Mouse (Mus musculus) midbrain, embryonic 12.5 days (tissue): Measurements from ENCODE around the gene Spock3. TPM values are rescaled to one million over a fixed set of nuclear protein-coding genes. Genes with fewer than 3 reads are reported as not detected.

Experiments
- ATAC-seq: fragments of 200-750 bp; cut with Nextera tagmentation; 2 replicates; pipeline ENCODE4 v1.8.0; 2017; ENCODE audit warnings: low read depth, moderate TSS enrichment, moderate library complexity; ENCODE audit not compliant: low FRiP score
- H3K27ac ChIP-seq: fragments of 300-500 bp; sonication (generic); replicated peaks from 2 replicates; pipeline ENCODE4 v1.5.1; 2016; ENCODE audit warnings: mild to moderate bottlenecking
- H3K27me3 ChIP-seq: fragments of 300-500 bp; sonication (generic); 2 replicates; pipeline ENCODE4 v1.6.1; 2016; ENCODE audit warnings: mild to moderate bottlenecking
- H3K36me3 ChIP-seq: fragments of 300-500 bp; sonication (generic); 2 replicates; pipeline ENCODE4 v1.6.1; 2016
- H3K4me1 ChIP-seq: fragments of 300-500 bp; sonication (generic); 2 replicates; pipeline ENCODE4 v1.6.1; 2016
- H3K4me2 ChIP-seq: fragments of 300-500 bp; sonication (generic); replicated peaks from 2 replicates; pipeline ENCODE4 v1.6.1; 2016; ENCODE audit warnings: mild to moderate bottlenecking, moderate library complexity
- H3K4me3 ChIP-seq: fragments of 300-500 bp; sonication (generic); 2 replicates; pipeline ENCODE4 v1.5.1; 2016; ENCODE audit warnings: mild to moderate bottlenecking
- H3K9ac ChIP-seq: fragments of 300-500 bp; sonication (generic); replicated peaks from 2 replicates; pipeline ENCODE4 v1.6.1; 2016; ENCODE audit warnings: mild to moderate bottlenecking, moderate library complexity
- H3K9me3 ChIP-seq: fragments of 300-500 bp; sonication (generic); 2 replicates; pipeline ENCODE4 v1.6.1; 2016; ENCODE audit warnings: mild to moderate bottlenecking
- WGBS: fragments of 180-500 bp; shearing (Covaris S2); methylation state at CpG from one replicate; pipeline ENCODE4 v1.1.7; 2016; 5-methylcytosine and 5-hydroxymethylcytosine counted together
- polyA plus RNA-seq: library from polyadenylated mRNA; unstranded; fragments of >200 nt; fragmentation: Nextera tagmentation; extraction: Ambion mirVana; gene quantifications from 2 replicates; pipeline ENCODE4 v1.2.1, GENCODE M21; 2016

Gene Spock3
- polyA plus RNA-seq, 1 experiment from 2014 or later, result 14.9 TPM

DNA sequence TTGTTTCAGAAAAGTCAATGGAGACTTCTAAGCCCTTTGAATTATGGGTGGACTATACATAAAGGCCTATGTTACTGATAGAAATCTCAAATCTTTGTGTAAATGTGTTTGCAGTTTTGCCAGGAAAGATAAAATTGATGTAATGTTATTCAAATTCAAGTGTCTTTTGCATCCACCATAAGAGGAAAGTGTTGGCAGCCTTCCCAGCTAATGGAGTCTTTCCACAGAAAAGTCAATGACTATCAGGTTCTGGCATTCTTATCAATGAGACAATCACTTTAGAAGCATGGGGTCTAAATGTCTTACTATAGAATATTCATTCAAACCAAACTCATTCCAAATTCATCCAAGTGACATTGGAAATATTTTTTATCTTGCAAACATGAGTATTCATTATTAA is 214.5 kb downstream of the Spock3 start:
- Histone ChIP-seq H3K9ac (no peak overlapping the region), H3K27ac (no peak overlapping the region), H3K4me1 (no peaks in the 10 kb centered on the region), H3K36me3 (no peaks in the 10 kb centered on the region), H3K27me3 (no peaks in the 10 kb centered on the region), H3K9me3 (no peaks in the 10 kb centered on the region), H3K4me3 (no peak overlapping the region), H3K4me2 (no peak overlapping the region)
- no peak for ATAC-seq

DNA sequence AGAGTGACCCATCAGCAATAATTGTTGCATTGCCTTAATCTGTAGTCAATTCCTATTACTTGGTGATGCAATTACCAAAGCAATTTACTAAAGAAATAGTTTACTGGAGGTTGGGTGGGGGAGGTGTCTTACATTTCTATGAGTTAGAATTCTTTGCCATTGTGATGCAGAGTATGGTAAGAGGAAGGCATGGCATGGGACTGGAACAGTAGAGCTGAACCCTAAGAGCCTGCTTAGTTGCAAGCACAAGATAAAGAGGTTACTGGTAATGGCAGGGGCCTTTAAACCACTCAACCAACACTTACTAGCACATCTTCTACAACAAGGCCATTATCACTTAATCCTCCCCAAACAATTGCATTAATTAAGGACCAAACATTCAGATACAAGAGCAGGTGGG is 219.1 kb downstream of the Spock3 start:
- Histone ChIP-seq H3K9me3 (no peaks in the 10 kb centered on the region), H3K9ac (no peak overlapping the region), H3K27me3 (no peaks in the 10 kb centered on the region), H3K4me1 (no peaks in the 10 kb centered on the region), H3K4me2 (no peak overlapping the region), H3K27ac (no peak overlapping the region), H3K4me3 (no peak overlapping the region), H3K36me3 (no peaks in the 10 kb centered on the region)
- ATAC-seq, result no peak

GRCm38 (mm10) chr8:63181272-63181671 is 230.5 kb downstream of the Spock3 start:
- no peak for ATAC-seq
- Histone ChIP-seq H3K36me3 (no peaks in the 10 kb centered on the region), H3K9me3 (no peaks in the 10 kb centered on the region), H3K4me2 (no peak overlapping the region), H3K4me1 (no peaks in the 10 kb centered on the region), H3K9ac (no peak overlapping the region), H3K27me3 (no peaks in the 10 kb centered on the region), H3K27ac (no peak overlapping the region), H3K4me3 (no peak overlapping the region)
- WGBS, result 90% methylated on average over 1 of the region's 1 CpGs

- no peak overlapping the region for H3K9ac ChIP-seq
- H3K36me3 ChIP-seq, result no peaks in the 10 kb centered on the region
- H3K4me1 ChIP-seq, result no peaks in the 10 kb centered on the region
- H3K4me2 ChIP-seq, result no peak overlapping the region
- no peak overlapping the region for H3K27ac ChIP-seq
- no peak overlapping the region for H3K4me3 ChIP-seq
- H3K27me3 ChIP-seq, result no peaks in the 10 kb centered on the region
- no peak for ATAC-seq
- H3K9me3 ChIP-seq, result no peaks in the 10 kb centered on the region
These were observed 308.1 kb downstream of the Spock3 start for GRCm38 (mm10) chr8:63258812-63259385.

DNA sequence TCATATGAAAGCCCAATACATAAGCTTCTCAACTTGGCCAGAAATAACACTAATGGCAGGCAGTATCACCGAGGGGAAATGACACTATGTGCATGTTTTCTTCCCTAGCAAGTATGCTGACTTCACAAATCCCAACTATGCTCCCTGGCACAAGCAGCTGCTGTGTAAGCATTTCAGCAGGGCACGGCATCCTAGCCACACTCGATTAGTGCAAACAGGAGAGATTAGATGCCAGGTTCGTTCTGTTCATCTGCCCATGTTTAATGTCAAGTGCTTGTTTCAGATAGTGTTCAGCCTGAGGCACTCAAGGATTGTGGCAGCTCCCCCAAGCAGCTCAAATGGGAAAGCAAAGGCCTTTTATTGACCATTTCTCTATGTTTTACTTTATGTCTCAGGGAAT is 311.7 kb downstream of the Spock3 start:
- WGBS, result 87% methylated on average over 4 of the region's 4 CpGs
- Histone ChIP-seq H3K9me3 (no peaks in the 10 kb centered on the region), H3K9ac (no peak overlapping the region), H3K27me3 (no peaks in the 10 kb centered on the region), H3K4me2 (no peak overlapping the region), H3K4me3 (no peak overlapping the region), H3K4me1 (no peaks in the 10 kb centered on the region), H3K36me3 (no peaks in the 10 kb centered on the region), H3K27ac (no peak overlapping the region)
- ATAC-seq, result no peak

GRCm38 (mm10) chr8:63335366-63335765 is 384.6 kb downstream of the Spock3 start:
- Histone ChIP-seq H3K4me3 (no peak overlapping the region), H3K9ac (no peak overlapping the region), H3K36me3 (no peaks in the 10 kb centered on the region), H3K4me2 (no peak overlapping the region), H3K9me3 (no peaks in the 10 kb centered on the region), H3K27ac (no peak overlapping the region), H3K4me1 (no peaks in the 10 kb centered on the region), H3K27me3 (no peaks in the 10 kb centered on the region)
- no peak for ATAC-seq
- WGBS, result 88% methylated on average over 1 of the region's 1 CpGs

GRCm38 (mm10) chr8:63368580-63368979 is 417.8 kb downstream of the Spock3 start:
- WGBS, result 86% methylated on average over 6 of the region's 6 CpGs
- H3K36me3 ChIP-seq, result no peaks in the 10 kb centered on the region

DNA sequence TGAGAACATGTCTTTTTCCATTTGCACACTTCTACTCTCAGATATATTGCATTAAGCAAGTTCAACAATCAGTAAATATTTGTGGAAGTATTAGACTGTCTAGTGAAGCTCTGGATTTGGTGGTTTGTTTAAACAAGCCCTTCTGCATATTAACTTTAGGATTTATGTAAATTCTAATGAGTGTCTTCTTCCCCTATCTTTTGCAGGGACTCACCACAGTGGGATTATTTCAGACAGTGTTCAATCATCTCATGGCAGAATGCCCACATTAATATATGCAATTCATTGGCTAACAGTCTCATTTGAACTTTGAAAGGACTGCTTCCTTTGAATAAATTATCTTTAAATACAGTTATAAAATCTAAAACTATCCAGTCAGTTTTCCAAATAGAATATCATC is 446.9 kb downstream of the Spock3 start:
- Histone ChIP-seq H3K4me3 (no peak overlapping the region), H3K27ac (no peak overlapping the region), H3K4me2 (no peak overlapping the region), H3K4me1 (no peaks in the 10 kb centered on the region), H3K9me3 (no peaks in the 10 kb centered on the region), H3K27me3 (no peaks in the 10 kb centered on the region), H3K9ac (no peak overlapping the region), H3K36me3 (no peaks in the 10 kb centered on the region)
- no peak for ATAC-seq

More at GRCm38 (mm10) chr8:63368580-63368979, 417.8 kb downstream of the Spock3 start:
- H3K4me2 ChIP-seq, result no peak overlapping the region
- no peak overlapping the region for H3K4me3 ChIP-seq
- no peaks in the 10 kb centered on the region for H3K9me3 ChIP-seq
- H3K9ac ChIP-seq, result no peak overlapping the region
- H3K27me3 ChIP-seq, result no peaks in the 10 kb centered on the region
- no peaks in the 10 kb centered on the region for H3K4me1 ChIP-seq
- ATAC-seq, result no peak
- no peak overlapping the region for H3K27ac ChIP-seq
